Mouse (Mus musculus): Measurements from ENCODE around the gene Chchd4.

- TF ChIP-seq CTCF (IDR thresholded peaks at IDR 0.05; ENCODE audit: extremely low read depth, insufficient read depth, low read length) (no peak), POLR2A (IDR thresholded peaks at IDR 0.05; ENCODE audit: extremely low read depth, insufficient read depth, low read length) (no peak)
These were observed 21.3 kb downstream of the Chchd4 start for GRCm38 (mm10) chr6:91452056-91452455.
